Mouse (Mus musculus) C2C12 (cell line): ENCODE results near the gene Col9a1. TPM values are rescaled to one million over a fixed set of nuclear protein-coding genes. Genes with fewer than 3 reads are reported as not detected.

ENCODE experiments used
- H3K27me3 ChIP-seq: one replicate; pipeline ENCODE4 v1.6.1; 2011; ENCODE audit not compliant: control insufficient read depth, insufficient read depth, insufficient read length
- H3K36me3 ChIP-seq: one replicate; pipeline ENCODE4 v1.6.1; 2011; ENCODE audit not compliant: control insufficient read depth, insufficient read depth
- H3K4me3 ChIP-seq: one replicate; pipeline ENCODE4 v1.5.1; 2011; ENCODE audit warnings: mild to moderate bottlenecking, control low read depth; ENCODE audit not compliant: poor library complexity, insufficient read depth, severe bottlenecking
- H3K79me2 ChIP-seq: one replicate; pipeline ENCODE4 v1.6.1; 2011; ENCODE audit not compliant: control insufficient read depth, insufficient read depth
- H3K79me3 ChIP-seq: one replicate; pipeline ENCODE4 v1.6.1; 2011; ENCODE audit warnings: low read depth, control low read depth
- H3ac ChIP-seq: one replicate; pipeline ENCODE3; 2011; ENCODE audit warnings: low read depth; ENCODE audit not compliant: control insufficient read depth, insufficient read length
- CEBPB ChIP-seq: IDR thresholded peaks from one replicate; pipeline ENCODE4 v1.6.1; 2011; ENCODE audit warnings: low read depth, mild to moderate bottlenecking, control low read depth, moderate library complexity
- CTCF ChIP-seq: IDR thresholded peaks from one replicate; pipeline ENCODE4 v1.5.1; 2011; ENCODE audit not compliant: control insufficient read depth, insufficient read depth, insufficient read length
- FOSL1 ChIP-seq: IDR thresholded peaks from one replicate; pipeline ENCODE4 v1.8.0; 2011; ENCODE audit warnings: mild to moderate bottlenecking, low read length; ENCODE audit not compliant: poor library complexity, insufficient read depth, severe bottlenecking
- MAX ChIP-seq: IDR thresholded peaks from one replicate; pipeline ENCODE4 v1.6.1; 2011; ENCODE audit warnings: mild to moderate bottlenecking, control low read depth
- MYOD1 ChIP-seq: IDR thresholded peaks from one replicate; pipeline ENCODE4 v1.6.1; 2011; ENCODE audit warnings: low read depth; ENCODE audit not compliant: control insufficient read depth, insufficient read length
- MYOG ChIP-seq: IDR thresholded peaks from one replicate; pipeline ENCODE4 v1.6.1; 2011; ENCODE audit not compliant: control insufficient read depth, insufficient read length; ENCODE audit errors: extremely low read depth
- USF1 ChIP-seq: IDR thresholded peaks from one replicate; pipeline ENCODE4 v1.6.1; 2011; ENCODE audit warnings: low read depth, mild to moderate bottlenecking, control low read depth, moderate library complexity
- polyA plus RNA-seq: library from polyadenylated mRNA; unstranded; fragments of >200 nt; fragmentation: generic; extraction: Trizol; gene quantifications from one replicate; pipeline ENCODE4 v1.2.1, GENCODE M21; 2012; ENCODE audit warnings: missing spikeins

Gene Col9a1
- polyA plus RNA-seq, 1 experiment, result not detected

DNA sequence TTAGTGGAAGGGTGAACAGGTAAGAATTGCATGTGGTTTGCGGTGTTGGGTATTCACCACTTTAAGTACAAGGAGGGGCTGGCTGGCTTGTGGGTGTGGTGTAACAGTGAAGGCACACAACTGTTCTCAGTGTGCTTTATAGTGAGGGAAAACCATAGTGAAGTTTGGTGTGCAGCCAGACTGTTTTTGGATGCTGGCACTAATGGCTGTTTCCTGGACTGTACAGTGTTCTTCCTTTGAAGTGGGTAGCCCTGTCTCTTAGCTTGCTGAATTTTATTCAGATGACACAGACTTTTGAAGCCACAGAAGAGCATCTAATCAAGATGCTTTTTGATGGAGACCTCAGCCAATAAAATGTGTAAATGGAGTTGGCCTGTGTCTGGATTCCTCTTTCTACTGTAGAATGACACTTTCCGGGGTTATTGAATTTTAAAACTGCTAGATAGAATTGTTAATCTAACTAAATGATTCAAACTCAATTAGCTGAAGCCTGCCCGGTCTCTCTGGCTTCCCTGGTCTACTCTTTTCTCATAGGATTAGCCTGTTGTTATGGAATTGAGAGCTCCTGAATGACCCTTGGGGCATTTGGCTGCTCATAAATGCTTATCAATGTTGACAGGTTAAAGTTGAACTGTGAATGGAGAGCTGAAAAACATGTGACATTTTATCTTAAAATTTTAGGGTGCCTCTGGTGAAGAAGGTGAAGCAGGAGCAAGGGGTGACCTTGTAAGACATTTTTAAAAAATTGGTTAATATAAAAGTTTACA, 54.3 kb downstream of the Col9a1 start:
- no peaks in the 10 kb centered on the region for H3K27me3 ChIP-seq
- no peaks in the 10 kb centered on the region for H3K36me3 ChIP-seq
- no peak for TF ChIP-seq FOSL1
- H3ac ChIP-seq, result no peak overlapping the region
- no peaks in the 10 kb centered on the region for H3K79me2 ChIP-seq
- no peak overlapping the region for H3K4me3 ChIP-seq
- H3K79me3 ChIP-seq, result no peaks in the 10 kb centered on the region

DNA sequence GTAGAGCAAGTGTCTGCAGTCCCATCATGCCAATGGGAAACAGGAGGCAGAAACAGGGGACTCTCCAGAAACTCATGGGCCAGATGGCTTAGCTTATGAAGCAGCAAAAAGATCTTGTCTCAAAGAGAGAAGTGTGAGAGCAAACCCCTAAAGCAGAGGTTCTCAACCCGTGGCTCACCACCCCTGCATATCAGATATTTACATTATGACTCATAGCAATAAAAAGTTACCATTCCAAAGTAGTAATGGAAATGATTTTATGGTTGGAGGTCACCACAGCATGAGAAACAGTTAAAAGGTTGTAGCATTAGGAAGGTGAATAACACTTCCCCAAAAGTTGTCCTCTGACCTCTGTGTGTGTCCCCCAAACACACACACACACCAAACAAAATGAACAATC, 58.9 kb downstream of the Col9a1 start:
- Histone ChIP-seq H3K36me3 (no peaks in the 10 kb centered on the region), H3K27me3 (no peaks in the 10 kb centered on the region), H3K4me3 (no peak overlapping the region), H3ac (no peak overlapping the region), H3K79me2 (no peaks in the 10 kb centered on the region), H3K79me3 (no peaks in the 10 kb centered on the region)
- TF ChIP-seq CEBPB (no peak), MYOD1 (no peak), FOSL1 (no peak), USF1 (no peak), CTCF (no peak), MYOG (no peak), MAX (no peak)

DNA sequence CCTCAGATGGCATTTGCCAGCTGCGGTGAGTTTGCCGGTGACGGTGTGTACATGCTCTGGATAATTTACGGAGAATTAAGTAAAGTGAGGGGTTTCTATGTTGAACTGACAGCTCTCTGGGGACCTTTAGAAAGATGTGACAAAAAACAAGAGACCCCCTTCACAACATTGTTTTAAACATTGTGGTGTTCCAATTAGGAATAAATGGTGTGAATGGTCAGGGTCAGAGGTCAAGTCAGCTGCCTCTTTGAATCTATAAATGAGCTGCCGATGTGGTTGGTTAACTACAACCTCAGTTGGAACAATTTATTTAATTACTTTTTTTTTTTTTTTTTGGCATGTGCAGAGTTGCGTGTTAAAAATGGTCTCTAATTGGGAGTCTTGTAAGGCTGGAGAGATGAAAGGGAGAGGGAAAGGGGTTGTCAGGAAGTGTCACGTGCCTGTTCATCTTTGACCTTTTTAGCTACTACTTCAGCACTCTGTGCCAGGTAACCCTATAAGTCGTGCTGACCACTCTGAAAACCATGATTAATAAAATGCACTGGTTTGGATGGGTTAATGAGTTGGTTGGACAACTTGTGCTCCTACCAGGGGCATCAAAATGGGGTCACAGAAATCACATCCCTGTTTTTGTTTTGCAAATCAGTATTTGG, 62.8 kb downstream of the Col9a1 start:
- Histone ChIP-seq H3K4me3 (no peak overlapping the region), H3K79me2 (no peaks in the 10 kb centered on the region), H3ac (no peak overlapping the region), H3K27me3 (peaks cover 3% of the 10 kb centered on the region), H3K36me3 (no peaks in the 10 kb centered on the region), H3K79me3 (no peaks in the 10 kb centered on the region)
- TF ChIP-seq CTCF, result no peak
- TF ChIP-seq MYOG, result no peak
- no peak for TF ChIP-seq CEBPB
- no peak for TF ChIP-seq MAX

DNA sequence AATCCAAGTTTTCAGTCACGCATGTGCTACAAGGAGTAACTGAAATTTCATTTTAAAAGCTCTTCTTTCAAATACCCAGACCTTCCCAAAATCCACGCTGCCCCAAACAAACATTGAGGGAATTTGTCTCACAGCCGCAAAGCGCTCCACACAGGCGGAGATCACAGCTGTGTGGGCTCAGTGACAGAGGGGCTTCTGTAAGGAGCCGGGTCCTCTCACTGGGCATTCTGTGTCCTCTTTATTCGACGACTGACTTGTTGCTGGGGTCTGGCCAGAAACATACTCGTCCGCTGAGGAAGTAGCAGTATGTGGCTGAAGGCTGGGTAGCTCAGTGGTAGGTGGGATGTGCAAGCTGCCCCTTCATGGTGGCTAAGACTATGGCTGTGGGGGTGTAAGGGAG, 67.5 kb downstream of the Col9a1 start:
- TF ChIP-seq CTCF (no peak), MAX (no peak), MYOD1 (no peak), USF1 (no peak), MYOG (no peak), FOSL1 (no peak), CEBPB (no peak)
- no peaks in the 10 kb centered on the region for H3K36me3 ChIP-seq
- H3ac ChIP-seq, result no peak overlapping the region
- H3K27me3 ChIP-seq, result peaks cover 3% of the 10 kb centered on the region
- no peaks in the 10 kb centered on the region for H3K79me3 ChIP-seq
- no peaks in the 10 kb centered on the region for H3K79me2 ChIP-seq
- no peak overlapping the region for H3K4me3 ChIP-seq

DNA sequence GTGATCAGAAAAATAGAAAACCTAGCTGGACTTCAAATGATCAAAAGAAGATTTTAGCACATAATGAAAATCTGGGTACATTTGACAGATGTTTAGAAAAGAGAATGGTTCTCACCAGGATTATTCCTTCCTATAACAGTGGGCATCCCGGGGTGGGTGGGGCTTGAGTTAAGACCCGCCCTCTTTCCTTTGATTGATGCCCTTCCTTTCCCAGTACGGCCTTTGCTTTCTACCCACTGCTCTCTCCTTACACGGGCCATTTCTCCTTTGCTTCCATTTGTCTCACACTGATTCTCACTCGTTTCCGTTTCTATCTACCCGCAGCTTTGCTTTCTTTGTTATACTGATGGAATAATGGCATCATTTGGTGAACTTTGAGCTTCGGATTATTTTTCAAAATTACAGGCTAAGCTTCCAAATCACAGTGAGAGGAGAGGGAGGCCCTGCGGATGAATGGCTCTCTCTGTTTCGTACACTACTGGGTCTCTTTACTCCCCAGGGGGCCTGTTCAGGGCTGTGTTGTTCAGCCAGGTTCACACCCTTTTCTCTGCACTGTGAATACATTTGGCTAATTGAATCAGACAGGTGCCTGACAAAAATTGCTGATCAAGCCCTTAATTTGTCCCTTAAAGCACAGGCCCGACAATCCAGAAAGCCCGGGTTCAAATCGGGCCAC, 68.4 kb downstream of the Col9a1 start:
- Histone ChIP-seq H3ac (no peak overlapping the region), H3K27me3 (peaks cover 3% of the 10 kb centered on the region)
- TF ChIP-seq MYOG (no peak), FOSL1 (no peak), CTCF (no peak), MAX (no peak), CEBPB (no peak), USF1 (no peak), MYOD1 (no peak)

More for the DNA sequence above, 68.4 kb downstream of the Col9a1 start:
- Histone ChIP-seq H3K79me2 (no peaks in the 10 kb centered on the region), H3K79me3 (no peaks in the 10 kb centered on the region), H3K4me3 (no peak overlapping the region), H3K36me3 (no peaks in the 10 kb centered on the region)
